Mouse (Mus musculus): ENCODE results near the gene Arfip1. TPM values are rescaled to one million over a fixed set of nuclear protein-coding genes. Genes with fewer than 3 reads are reported as not detected.

Arfip1 gene
- polyA plus RNA-seq, 1 experiment from 2014 or later = 55.3 TPM

DNA sequence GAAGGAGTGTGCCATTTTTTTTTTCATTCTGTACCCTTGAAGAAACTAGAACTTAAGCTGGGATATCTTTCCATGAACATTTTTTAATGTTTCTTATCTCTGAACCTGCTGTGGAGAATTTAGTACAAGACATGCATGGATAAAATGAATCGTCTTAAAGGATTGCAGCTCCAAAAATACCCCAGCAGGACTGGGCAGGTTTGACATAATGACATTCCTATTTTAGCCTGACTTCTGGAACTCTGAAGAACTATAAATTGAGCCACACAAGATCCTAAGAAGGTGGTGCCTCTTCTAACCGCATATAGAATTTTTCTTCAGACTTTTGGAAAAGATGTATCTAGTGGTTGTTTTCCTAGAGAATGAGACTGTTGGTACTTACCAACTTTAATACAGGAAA is 10.8 kb upstream of the Arfip1 start, which contains the start of gene Tigd4:
Gene Tigd4 (plus strand): TSS at position 301 of the 400 bp plus-strand sequence.
- H3K4me2 ChIP-seq (ENCODE audit: low read depth, low read length) = no peak within 1 kb of the TSS
- H3K9ac ChIP-seq (ENCODE audit: low read depth, low read length) = no peak within 1 kb of the TSS
- WGBS = 78% methylated on average over 2 of the region's 2 CpGs
- ATAC-seq (ENCODE audit: low read depth) = no peak
- DNase-seq (ENCODE audit: low spot score) = no peak
- H3K27me3 ChIP-seq (replicated peaks; ENCODE audit: control insufficient read depth, insufficient read depth, low read length) = no peaks in the 10 kb centered on the region
- H3K9me3 ChIP-seq (ENCODE audit: control insufficient read depth, low read length) = no peaks in the 10 kb centered on the region
- peaks cover 11% of the 10 kb centered on the region; the same call in 1 of the 2 replicates for H3K4me1 ChIP-seq (ENCODE audit: control insufficient read depth, insufficient read depth, low read length)
- H3K27ac ChIP-seq (replicated peaks; ENCODE audit: low read depth, low read length) = no peak within 1 kb of the TSS
- H3K4me3 ChIP-seq (ENCODE audit: low read depth, low read length) = no peak within 1 kb of the TSS
- H3K36me3 ChIP-seq (ENCODE audit: control insufficient read depth, insufficient read depth, low read length) = no peaks in the 10 kb centered on the region

DNA sequence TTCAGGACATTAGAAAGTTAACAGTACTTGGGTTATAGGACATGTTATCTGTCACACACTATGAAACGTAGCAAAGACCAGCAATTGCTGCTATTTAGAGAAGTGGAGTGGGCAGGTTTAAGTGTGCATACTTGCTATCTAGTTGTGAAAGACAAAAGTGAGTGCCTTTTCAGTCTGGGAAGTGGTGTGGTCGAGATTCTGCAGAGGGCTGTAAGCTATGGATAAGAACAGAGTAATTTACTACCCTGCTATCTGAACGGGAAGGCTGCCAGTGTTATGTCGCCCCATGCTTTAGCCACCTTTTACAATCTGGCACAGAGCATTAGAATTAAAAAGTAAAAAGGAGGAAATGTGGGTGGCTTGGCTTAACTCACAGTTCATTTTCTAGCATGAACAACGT is 4.3 kb upstream of the Arfip1 start:
- ATAC-seq (ENCODE audit: low read depth) (no peak), DNase-seq (ENCODE audit: low spot score) (no peak)
- H3K4me2 ChIP-seq (ENCODE audit: low read depth, low read length) = no peak overlapping the region
- no peaks in the 10 kb centered on the region for H3K9me3 ChIP-seq (ENCODE audit: control insufficient read depth, low read length)
- H3K9ac ChIP-seq (ENCODE audit: low read depth, low read length) = no peak overlapping the region
- no peak overlapping the region for H3K27ac ChIP-seq (replicated peaks; ENCODE audit: low read depth, low read length)
- 0 out of 2 replicates have a peak, but pooled peaks cover 8% of the 10 kb centered on the region for H3K4me1 ChIP-seq (ENCODE audit: control insufficient read depth, insufficient read depth, low read length)
- no peaks in the 10 kb centered on the region for H3K36me3 ChIP-seq (ENCODE audit: control insufficient read depth, insufficient read depth, low read length)
- 63% methylated on average over 5 of the region's 5 CpGs for WGBS
- H3K27me3 ChIP-seq (replicated peaks; ENCODE audit: control insufficient read depth, insufficient read depth, low read length) = no peaks in the 10 kb centered on the region
- no peak overlapping the region for H3K4me3 ChIP-seq (ENCODE audit: low read depth, low read length)

DNA sequence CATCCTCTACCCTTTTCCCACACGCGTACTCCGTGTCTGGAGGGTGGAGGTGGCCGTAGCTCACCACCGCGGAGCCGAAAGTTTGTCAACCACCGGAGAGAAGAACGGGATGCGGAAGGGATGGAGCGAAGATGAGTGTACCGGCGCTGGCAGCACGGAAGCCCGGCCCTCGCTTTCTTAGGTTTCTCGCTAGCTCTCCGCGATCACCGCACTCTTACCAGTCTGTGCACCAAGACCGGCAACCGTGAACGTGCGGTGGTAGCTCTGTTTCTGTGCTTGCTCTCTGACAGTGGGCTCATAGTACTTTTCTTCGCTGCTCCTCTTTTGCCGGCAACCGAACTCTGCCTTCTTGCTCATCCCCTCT is 470 bp upstream of the Arfip1 start:
- H3K27ac ChIP-seq (replicated peaks; ENCODE audit: low read depth, low read length) = peak overlapping the region; percentile 89

DNA sequence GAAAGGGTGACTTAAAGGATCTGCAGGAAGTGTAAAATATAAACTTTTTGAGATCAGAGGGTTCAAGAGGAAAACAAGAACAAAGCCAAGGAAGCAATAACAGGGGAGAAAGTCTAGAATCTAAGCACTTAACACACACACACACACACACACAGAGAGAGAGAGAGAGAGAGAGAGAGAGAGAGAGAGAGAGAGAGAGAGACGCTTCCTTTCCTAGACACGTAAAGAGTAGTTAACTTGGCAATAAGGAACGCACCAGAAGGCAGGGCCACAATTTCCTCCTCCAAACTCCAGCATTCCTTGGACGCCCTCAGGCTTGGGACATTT is 766 bp downstream of the Arfip1 start:
- no peaks in the 10 kb centered on the region for H3K36me3 ChIP-seq (ENCODE audit: control insufficient read depth, insufficient read depth, low read length)
- H3K9ac ChIP-seq (ENCODE audit: low read depth, low read length) = peak overlapping the region; percentile 79
- peak overlapping the region; percentile 70 for H3K4me3 ChIP-seq (ENCODE audit: low read depth, low read length)
- no peaks in the 10 kb centered on the region for H3K27me3 ChIP-seq (replicated peaks; ENCODE audit: control insufficient read depth, insufficient read depth, low read length)
- H3K4me1 ChIP-seq (ENCODE audit: control insufficient read depth, insufficient read depth, low read length) = peaks cover 26% of the 10 kb centered on the region; the same call in 1 of the 2 replicates
- H3K9me3 ChIP-seq (ENCODE audit: control insufficient read depth, low read length) = no peaks in the 10 kb centered on the region
- peak overlapping the region; percentile 55 for H3K4me2 ChIP-seq (ENCODE audit: low read depth, low read length)
- no peak for DNase-seq (ENCODE audit: low spot score)
- no peak for ATAC-seq (ENCODE audit: low read depth)
- WGBS = 0% methylated on average over 4 of the region's 4 CpGs
- H3K27ac ChIP-seq (replicated peaks; ENCODE audit: low read depth, low read length) = peak overlapping the region; percentile 89; the same call in 1 of the 2 replicates

More for the DNA sequence above, 470 bp upstream of the Arfip1 start:
- H3K4me2 ChIP-seq (ENCODE audit: low read depth, low read length) = peak overlapping the region; percentile 55
- no peaks in the 10 kb centered on the region for H3K27me3 ChIP-seq (replicated peaks; ENCODE audit: control insufficient read depth, insufficient read depth, low read length)
- H3K9ac ChIP-seq (ENCODE audit: low read depth, low read length) = peak overlapping the region; percentile 79
- under 1% methylated on average over 27 of the region's 27 CpGs for WGBS
- no peaks in the 10 kb centered on the region for H3K9me3 ChIP-seq (ENCODE audit: control insufficient read depth, low read length)
- ATAC-seq (ENCODE audit: low read depth) (peak; percentile 50; the same call in 1 of the 2 replicates), DNase-seq (ENCODE audit: low spot score) (no peak)
- peaks cover 23% of the 10 kb centered on the region; the same call in 1 of the 2 replicates for H3K4me1 ChIP-seq (ENCODE audit: control insufficient read depth, insufficient read depth, low read length)
- H3K36me3 ChIP-seq (ENCODE audit: control insufficient read depth, insufficient read depth, low read length) = no peaks in the 10 kb centered on the region
- H3K4me3 ChIP-seq (ENCODE audit: low read depth, low read length) = peak overlapping the region; percentile 70

DNA sequence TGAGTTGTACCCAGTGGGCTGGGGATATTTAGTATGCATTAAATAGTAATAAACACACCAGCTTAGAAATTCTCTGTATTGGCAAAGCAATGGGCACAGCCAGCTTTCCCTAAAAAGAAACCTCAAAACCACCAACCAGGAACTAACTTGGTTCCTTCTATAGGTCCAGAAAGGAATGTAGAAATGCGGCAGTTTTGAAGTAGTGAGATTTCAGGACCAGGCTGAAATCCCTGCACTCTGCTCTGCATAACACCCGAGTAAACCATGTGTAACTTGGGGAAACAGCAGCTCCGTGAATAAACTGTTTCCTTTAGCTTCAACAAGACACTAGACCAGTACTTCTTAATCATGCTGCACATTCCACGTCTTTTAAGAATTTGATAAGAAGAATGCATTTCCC is 1.7 kb downstream of the Arfip1 start:
- H3K27ac ChIP-seq (replicated peaks; ENCODE audit: low read depth, low read length) = no peak overlapping the region

DNA sequence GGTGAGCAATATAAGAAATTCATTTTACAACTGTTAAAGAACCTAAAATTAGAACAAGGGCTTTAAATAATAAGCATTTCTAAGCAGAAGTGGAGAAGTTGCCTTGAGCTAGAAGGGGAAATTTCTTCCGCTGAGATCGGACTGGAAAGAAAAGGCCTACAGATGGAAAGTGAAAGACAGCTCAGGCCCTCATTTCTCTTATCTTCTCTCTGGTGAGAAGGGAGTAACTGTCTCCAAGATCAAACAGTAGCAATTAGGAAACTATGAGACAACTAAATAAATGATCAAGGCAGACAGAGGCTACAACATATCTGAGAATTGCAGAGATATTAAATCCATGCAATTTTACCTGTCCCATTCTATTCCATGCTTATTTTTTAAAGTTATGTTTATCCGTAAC is 11.9 kb downstream of the Arfip1 start:
- Histone ChIP-seq H3K9ac (ENCODE audit: low read depth, low read length) (no peak overlapping the region), H3K27ac (replicated peaks; ENCODE audit: low read depth, low read length) (no peak overlapping the region), H3K27me3 (replicated peaks; ENCODE audit: control insufficient read depth, insufficient read depth, low read length) (no peaks in the 10 kb centered on the region), H3K4me3 (ENCODE audit: low read depth, low read length) (no peak overlapping the region), H3K4me2 (ENCODE audit: low read depth, low read length) (no peak overlapping the region), H3K36me3 (ENCODE audit: control insufficient read depth, insufficient read depth, low read length) (no peaks in the 10 kb centered on the region), H3K9me3 (ENCODE audit: control insufficient read depth, low read length) (no peaks in the 10 kb centered on the region), H3K4me1 (ENCODE audit: control insufficient read depth, insufficient read depth, low read length) (0 out of 2 replicates have a peak, but pooled peaks cover 5% of the 10 kb centered on the region)
- DNase-seq (ENCODE audit: low spot score) (no peak), ATAC-seq (ENCODE audit: low read depth) (no peak)
- 82% methylated on average over 3 of the region's 3 CpGs for WGBS

More for the DNA sequence above, 1.7 kb downstream of the Arfip1 start:
- DNase-seq (ENCODE audit: low spot score) (no peak), ATAC-seq (ENCODE audit: low read depth) (no peak)
- Histone ChIP-seq H3K9me3 (ENCODE audit: control insufficient read depth, low read length) (no peaks in the 10 kb centered on the region), H3K4me3 (ENCODE audit: low read depth, low read length) (peak overlapping the region; percentile 70), H3K36me3 (ENCODE audit: control insufficient read depth, insufficient read depth, low read length) (no peaks in the 10 kb centered on the region), H3K27me3 (replicated peaks; ENCODE audit: control insufficient read depth, insufficient read depth, low read length) (no peaks in the 10 kb centered on the region), H3K4me2 (ENCODE audit: low read depth, low read length) (peak overlapping the region; percentile 55), H3K4me1 (ENCODE audit: control insufficient read depth, insufficient read depth, low read length) (peaks cover 26% of the 10 kb centered on the region; the same call in 1 of the 2 replicates), H3K9ac (ENCODE audit: low read depth, low read length) (no peak overlapping the region)
- WGBS = 36% methylated on average over 4 of the region's 4 CpGs

DNA sequence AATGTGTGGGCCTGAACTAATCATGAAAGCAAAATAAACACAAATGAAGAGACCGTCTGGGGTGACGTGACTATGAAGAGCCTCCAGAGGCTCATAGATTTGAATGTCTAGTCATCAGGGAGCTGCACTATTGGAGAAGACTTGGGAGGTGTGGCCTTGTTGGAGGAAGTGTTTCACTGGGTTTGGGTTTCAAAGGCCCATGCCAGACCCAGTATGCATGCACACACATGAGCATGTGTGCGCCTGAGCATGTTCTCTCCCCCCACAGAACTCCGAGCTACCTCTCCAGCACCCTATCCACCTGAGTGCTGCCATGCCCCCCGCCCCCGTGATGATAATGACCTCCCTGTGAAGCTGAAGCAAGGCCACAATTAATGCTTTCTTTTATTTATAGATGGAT is 12.8 kb downstream of the Arfip1 start:
- DNase-seq (ENCODE audit: low spot score) = peak; percentile 24
- H3K9me3 ChIP-seq (ENCODE audit: control insufficient read depth, low read length) = no peaks in the 10 kb centered on the region
- H3K4me3 ChIP-seq (ENCODE audit: low read depth, low read length) = no peak overlapping the region
- no peak overlapping the region for H3K4me2 ChIP-seq (ENCODE audit: low read depth, low read length)
- no peaks in the 10 kb centered on the region for H3K27me3 ChIP-seq (replicated peaks; ENCODE audit: control insufficient read depth, insufficient read depth, low read length)
- H3K4me1 ChIP-seq (ENCODE audit: control insufficient read depth, insufficient read depth, low read length) = 0 out of 2 replicates have a peak, but pooled peaks cover 5% of the 10 kb centered on the region
- no peak overlapping the region for H3K9ac ChIP-seq (ENCODE audit: low read depth, low read length)
- 59% methylated on average over 6 of the region's 6 CpGs for WGBS
- ATAC-seq (ENCODE audit: low read depth) = peak; percentile 30; the same call in 1 of the 2 replicates
- no peaks in the 10 kb centered on the region for H3K36me3 ChIP-seq (ENCODE audit: control insufficient read depth, insufficient read depth, low read length)
- H3K27ac ChIP-seq (replicated peaks; ENCODE audit: low read depth, low read length) = no peak overlapping the region

DNA sequence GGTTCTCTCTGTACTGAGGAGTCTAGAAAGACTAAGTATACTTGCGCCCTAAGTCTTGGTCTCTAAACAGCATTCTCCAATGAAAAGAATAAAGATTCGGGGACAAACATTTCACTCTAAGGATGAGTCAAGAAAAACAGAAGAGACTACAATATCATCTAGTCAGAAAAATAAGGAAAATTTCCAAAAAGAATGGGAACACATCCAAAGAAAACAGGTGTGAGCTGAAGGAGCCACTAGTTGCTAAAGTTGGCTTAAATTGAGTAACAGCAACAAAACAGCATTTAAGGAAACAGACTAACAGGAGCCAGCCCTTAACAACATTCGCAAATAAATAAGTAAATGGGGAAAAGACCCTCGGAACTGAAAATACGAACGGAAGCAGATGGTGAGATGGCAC is 13.9 kb downstream of the Arfip1 start:
- no peak overlapping the region for H3K9ac ChIP-seq (ENCODE audit: low read depth, low read length)
- no peaks in the 10 kb centered on the region for H3K9me3 ChIP-seq (ENCODE audit: control insufficient read depth, low read length)
- no peak overlapping the region for H3K4me2 ChIP-seq (ENCODE audit: low read depth, low read length)
- DNase-seq (ENCODE audit: low spot score) (no peak), ATAC-seq (ENCODE audit: low read depth) (no peak)
- H3K4me3 ChIP-seq (ENCODE audit: low read depth, low read length) = no peak overlapping the region
- H3K4me1 ChIP-seq (ENCODE audit: control insufficient read depth, insufficient read depth, low read length) = 0 out of 2 replicates have a peak, but pooled peaks cover 5% of the 10 kb centered on the region
- 89% methylated on average over 6 of the region's 6 CpGs for WGBS
- no peaks in the 10 kb centered on the region for H3K27me3 ChIP-seq (replicated peaks; ENCODE audit: control insufficient read depth, insufficient read depth, low read length)
- no peak overlapping the region for H3K27ac ChIP-seq (replicated peaks; ENCODE audit: low read depth, low read length)
- no peaks in the 10 kb centered on the region for H3K36me3 ChIP-seq (ENCODE audit: control insufficient read depth, insufficient read depth, low read length)

DNA sequence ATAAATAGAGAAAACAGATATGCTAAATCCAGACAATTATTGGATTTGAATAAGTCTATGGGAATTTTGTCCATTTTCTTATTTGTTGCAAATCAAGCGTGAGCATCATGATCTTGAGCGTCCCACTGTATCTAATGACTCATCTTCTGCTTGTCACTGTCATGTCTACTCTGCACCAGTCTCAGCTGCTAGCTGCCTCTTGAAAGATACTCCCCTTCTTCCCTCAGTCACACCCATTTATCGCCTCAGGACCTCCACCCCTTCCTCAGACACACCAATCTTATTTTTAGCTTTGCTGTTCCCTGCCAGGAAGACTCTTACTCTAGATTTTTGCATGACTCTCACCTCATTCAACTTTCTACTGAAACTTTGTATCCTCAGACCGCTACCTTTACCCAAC is 19.0 kb downstream of the Arfip1 start:
- 83% methylated on average over 4 of the region's 4 CpGs for WGBS
- H3K36me3 ChIP-seq (ENCODE audit: control insufficient read depth, insufficient read depth, low read length) = no peaks in the 10 kb centered on the region
- ATAC-seq (ENCODE audit: low read depth) = no peak

More for the DNA sequence above, 19.0 kb downstream of the Arfip1 start:
- H3K4me2 ChIP-seq (ENCODE audit: low read depth, low read length) = no peak overlapping the region
- no peak overlapping the region for H3K4me3 ChIP-seq (ENCODE audit: low read depth, low read length)
- H3K27me3 ChIP-seq (replicated peaks; ENCODE audit: control insufficient read depth, insufficient read depth, low read length) = no peaks in the 10 kb centered on the region
- H3K27ac ChIP-seq (replicated peaks; ENCODE audit: low read depth, low read length) = no peak overlapping the region
- no peak overlapping the region for H3K9ac ChIP-seq (ENCODE audit: low read depth, low read length)
- no peaks in the 10 kb centered on the region for H3K4me1 ChIP-seq (ENCODE audit: control insufficient read depth, insufficient read depth, low read length)
- no peak for DNase-seq (ENCODE audit: low spot score)
- no peaks in the 10 kb centered on the region for H3K9me3 ChIP-seq (ENCODE audit: control insufficient read depth, low read length)
